Mouse (Mus musculus) brown adipose tissue, adult 24 weeks (tissue): ENCODE measurements around the gene Lrpprc. TPM values are rescaled to one million over a fixed set of nuclear protein-coding genes. Genes with fewer than 3 reads are reported as not detected.
"Not testable (repeated sequence)": the region's sequence is repeated elsewhere in the genome, so short reads cannot be mapped to it uniquely, and the experiment has no call there.

ENCODE experiments used
- H3K27ac ChIP-seq: fragments of 200-500 bp; replicated peaks from 2 replicates; pipeline ENCODE4 v1.5.1; 2012; ENCODE audit warnings: low read depth, mild to moderate bottlenecking, low read length
- H3K4me1 ChIP-seq: fragments of 200-500 bp; 2 replicates; pipeline ENCODE4 v1.6.1; 2012; ENCODE audit warnings: low read length, mixed read lengths; ENCODE audit not compliant: control insufficient read depth, insufficient read depth, insufficient read length
- H3K4me3 ChIP-seq: fragments of 200-500 bp; 2 replicates; pipeline ENCODE4 v1.5.1; 2012; ENCODE audit warnings: low read depth, mild to moderate bottlenecking, low read length, moderate library complexity; ENCODE audit not compliant: insufficient read depth
- polyA plus RNA-seq: library from polyadenylated mRNA; stranded (reverse); fragments of >200 nt; gene quantifications from 2 replicates; pipeline ENCODE4 v1.2.4, GENCODE M21; 2012; ENCODE audit not compliant: missing spikeins, insufficient read depth, insufficient read length

The Lrpprc gene
- polyA plus RNA-seq, result 66.6 and 85.5 TPM in 2 replicates

- peak within 1 kb of the TSS; percentile 95 for H3K27ac ChIP-seq
- peak within 1 kb of the TSS; percentile 77 for H3K4me3 ChIP-seq
- no peaks in the 10 kb centered on the region; the same call in 1 of the 2 replicates for H3K4me1 ChIP-seq
Measured at GRCm38 (mm10) chr17:84790447-84791098, at the start of gene Lrpprc. TSS of gene Lrpprc (minus strand) at chr17:84790789.

- H3K4me3 ChIP-seq, result no peak overlapping the region
- no peak overlapping the region for H3K27ac ChIP-seq
- no peaks in the 10 kb centered on the region for H3K4me1 ChIP-seq
Measured at GRCm38 (mm10) chr17:84837780-84838179, 47.2 kb upstream of the Lrpprc start.

GRCm38 (mm10) chr17:84835249-84835648 is 44.7 kb upstream of the Lrpprc start:
- Histone ChIP-seq H3K4me3 (no peak overlapping the region), H3K27ac (no peak overlapping the region), H3K4me1 (no peaks in the 10 kb centered on the region)

- Histone ChIP-seq H3K4me3 (no peak overlapping the region), H3K27ac (no peak overlapping the region), H3K4me1 (no peaks in the 10 kb centered on the region)
Measured at GRCm38 (mm10) chr17:84832346-84832745, 41.8 kb upstream of the Lrpprc start.

- H3K4me3 ChIP-seq, result no peak overlapping the region
- H3K27ac ChIP-seq, result no peak overlapping the region
- H3K4me1 ChIP-seq, result no peaks in the 10 kb centered on the region
Measured at GRCm38 (mm10) chr17:84828301-84828700, 37.7 kb upstream of the Lrpprc start.

- H3K27ac ChIP-seq, result no peak overlapping the region
- H3K4me3 ChIP-seq, result no peak overlapping the region
- no peaks in the 10 kb centered on the region for H3K4me1 ChIP-seq
Measured at GRCm38 (mm10) chr17:84820603-84821002, 30.0 kb upstream of the Lrpprc start.

GRCm38 (mm10) chr17:84818390-84818789 is 27.8 kb upstream of the Lrpprc start:
- H3K4me1 ChIP-seq, result no peaks in the 10 kb centered on the region
- no peak overlapping the region for H3K4me3 ChIP-seq

GRCm38 (mm10) chr17:84816014-84816461 is 25.4 kb upstream of the Lrpprc start:
- H3K4me3 ChIP-seq, result no peak overlapping the region
- H3K4me1 ChIP-seq, result no peaks in the 10 kb centered on the region
- H3K27ac ChIP-seq, result no peak overlapping the region

More at GRCm38 (mm10) chr17:84818390-84818789, 27.8 kb upstream of the Lrpprc start:
- no peak overlapping the region for H3K27ac ChIP-seq

- Histone ChIP-seq H3K4me1 (no peaks in the 10 kb centered on the region), H3K27ac (no peak overlapping the region), H3K4me3 (no peak overlapping the region)
Measured at GRCm38 (mm10) chr17:84814905-84815304, 24.3 kb upstream of the Lrpprc start.

GRCm38 (mm10) chr17:84814192-84814591 is 23.6 kb upstream of the Lrpprc start:
- not testable (repeated sequence) for H3K4me3 ChIP-seq, H3K27ac ChIP-seq, H3K4me1 ChIP-seq

- H3K27ac ChIP-seq, result no peak overlapping the region
- no peaks in the 10 kb centered on the region; the same call in 1 of the 2 replicates for H3K4me1 ChIP-seq
- H3K4me3 ChIP-seq, result no peak overlapping the region
Measured at GRCm38 (mm10) chr17:84792006-84792405, 1.4 kb upstream of the Lrpprc start.

GRCm38 (mm10) chr17:84791156-84791555 is 567 bp upstream of the Lrpprc start:
- H3K4me1 ChIP-seq, result no peaks in the 10 kb centered on the region; the same call in 1 of the 2 replicates
- H3K27ac ChIP-seq, result peak overlapping the region; percentile 42
- peak overlapping the region; percentile 62 for H3K4me3 ChIP-seq

- peak overlapping the region; percentile 68 for H3K27ac ChIP-seq
- no peaks in the 10 kb centered on the region; the same call in 1 of the 2 replicates for H3K4me1 ChIP-seq
Measured at GRCm38 (mm10) chr17:84790043-84790442, 546 bp downstream of the Lrpprc start.

GRCm38 (mm10) chr17:84788376-84789125 is 2.0 kb downstream of the Lrpprc start:
- no peaks in the 10 kb centered on the region; the same call in 1 of the 2 replicates for H3K4me1 ChIP-seq
- H3K4me3 ChIP-seq, result peak overlapping the region; percentile 36
- no peak overlapping the region for H3K27ac ChIP-seq

More at GRCm38 (mm10) chr17:84790043-84790442, 546 bp downstream of the Lrpprc start:
- peak overlapping the region; percentile 77 for H3K4me3 ChIP-seq

- Histone ChIP-seq H3K4me3 (no peak overlapping the region), H3K4me1 (no peaks in the 10 kb centered on the region; the same call in 1 of the 2 replicates), H3K27ac (no peak overlapping the region)
Measured at GRCm38 (mm10) chr17:84787477-84787876, 3.1 kb downstream of the Lrpprc start.
